Mouse (Mus musculus) kidney, postnatal 0 days (tissue): ENCODE data around the gene Rbfox2. TPM values are rescaled to one million over a fixed set of nuclear protein-coding genes. Genes with fewer than 3 reads are reported as not detected.

Source experiments
- ATAC-seq: fragments of 200-750 bp; cut with Nextera tagmentation; replicated peaks from 2 replicates; pipeline ENCODE4 v1.8.0; 2017; ENCODE audit warnings: low read depth, moderate number of reproducible peaks, moderate TSS enrichment, moderate library complexity; ENCODE audit not compliant: low FRiP score
- DNase-seq: peaks from one replicate; pipeline ENCODE4 v3.0.0-alpha.2; 2016; ENCODE audit warnings: low spot score
- H3K27ac ChIP-seq: fragments of 300-500 bp; sonication (generic); 2 replicates; pipeline ENCODE4 v1.5.1; 2014; ENCODE audit warnings: mild to moderate bottlenecking
- H3K27me3 ChIP-seq: fragments of 300-500 bp; sonication (generic); 2 replicates; pipeline ENCODE4 v1.6.1; 2014; ENCODE audit warnings: low read length, mixed read lengths; ENCODE audit not compliant: insufficient read depth
- H3K36me3 ChIP-seq: fragments of 300-500 bp; sonication (generic); 2 replicates; pipeline ENCODE4 v1.6.1; 2014; ENCODE audit warnings: low read length, mixed read lengths; ENCODE audit not compliant: insufficient read depth
- H3K4me1 ChIP-seq: fragments of 300-500 bp; sonication (generic); replicated peaks from 2 replicates; pipeline ENCODE4 v1.6.1; 2014; ENCODE audit warnings: antibody characterized with exemption, low read length, mixed read lengths; ENCODE audit not compliant: insufficient read depth
- H3K4me2 ChIP-seq: fragments of 300-500 bp; sonication (generic); 2 replicates; pipeline ENCODE4 v1.6.1; 2014; ENCODE audit warnings: mild to moderate bottlenecking, low read length, moderate library complexity, mixed read lengths
- H3K4me3 ChIP-seq: fragments of 300-500 bp; sonication (generic); replicated peaks from 2 replicates; pipeline ENCODE4 v1.5.1; 2014; ENCODE audit warnings: low read depth, low read length
- H3K9ac ChIP-seq: fragments of 300-500 bp; sonication (generic); 2 replicates; pipeline ENCODE4 v1.6.1; 2014; ENCODE audit warnings: low read depth, low read length
- H3K9me3 ChIP-seq: fragments of 300-500 bp; sonication (generic); replicated peaks from 2 replicates; pipeline ENCODE4 v1.6.1; 2016; ENCODE audit warnings: low read length, inconsistent platforms, mixed read lengths
- CTCF ChIP-seq: IDR thresholded peaks from 2 replicates; pipeline ENCODE4 v1.5.1; 2016; ENCODE audit warnings: antibody characterized with exemption, low read depth, mild to moderate bottlenecking, moderate library complexity
- WGBS: fragments of 180-500 bp; shearing (Covaris S2); extraction: QIAGEN DNeasy Blood & Tissue Kit; methylation state at CpG from one replicate; pipeline ENCODE4 v1.1.7; 2014; 5-methylcytosine and 5-hydroxymethylcytosine counted together
- polyA plus RNA-seq: library from polyadenylated mRNA; unstranded; fragments of >200 nt; fragmentation: Nextera tagmentation; extraction: Ambion mirVana; gene quantifications from 2 replicates; pipeline ENCODE4 v1.2.1, GENCODE M21; 2015

Rbfox2 gene
- polyA plus RNA-seq, 1 experiment from 2014 or later, result 22.7 TPM

GRCm38 (mm10) chr15:77056791-77057051 lies 250.1 kb downstream of the Rbfox2 start:
- no peak overlapping the region for H3K4me3 ChIP-seq
- H3K27ac ChIP-seq, result no peak overlapping the region
- TF ChIP-seq CTCF, result no peak
- no peak overlapping the region for H3K4me2 ChIP-seq
- 46% methylated on average over 3 of the region's 3 CpGs for WGBS
- H3K9me3 ChIP-seq, result no peaks in the 10 kb centered on the region
- no peaks in the 10 kb centered on the region for H3K36me3 ChIP-seq
- no peak for DNase-seq
- H3K4me1 ChIP-seq, result 0 out of 2 replicates have a peak, but pooled peaks cover 11% of the 10 kb centered on the region
- ATAC-seq, result no peak
- no peak overlapping the region for H3K9ac ChIP-seq
- no peaks in the 10 kb centered on the region for H3K27me3 ChIP-seq

- DNase-seq (no peak), ATAC-seq (no peak)
- TF ChIP-seq CTCF, result no peak
- 21% methylated on average over 6 of the region's 6 CpGs for WGBS
- Histone ChIP-seq H3K4me2 (no peak overlapping the region), H3K4me1 (0 out of 2 replicates have a peak, but pooled peaks cover 11% of the 10 kb centered on the region), H3K36me3 (no peaks in the 10 kb centered on the region), H3K27ac (no peak overlapping the region), H3K4me3 (no peak overlapping the region), H3K9me3 (no peaks in the 10 kb centered on the region), H3K9ac (no peak overlapping the region), H3K27me3 (no peaks in the 10 kb centered on the region)
These were observed 250.6 kb downstream of the Rbfox2 start for GRCm38 (mm10) chr15:77056001-77056790.

GRCm38 (mm10) chr15:77054611-77055175 lies 252.1 kb downstream of the Rbfox2 start:
- Histone ChIP-seq H3K36me3 (no peaks in the 10 kb centered on the region), H3K9me3 (no peaks in the 10 kb centered on the region), H3K27me3 (no peaks in the 10 kb centered on the region), H3K4me1 (0 out of 2 replicates have a peak, but pooled peaks cover 11% of the 10 kb centered on the region), H3K9ac (no peak overlapping the region), H3K4me2 (no peak overlapping the region), H3K27ac (no peak overlapping the region), H3K4me3 (no peak overlapping the region)
- no peak for TF ChIP-seq CTCF
- DNase-seq (no peak), ATAC-seq (no peak)
- 73% methylated on average over 5 of the region's 5 CpGs for WGBS

- H3K9me3 ChIP-seq, result no peaks in the 10 kb centered on the region
- DNase-seq (no peak), ATAC-seq (no peak)
- WGBS, result 89% methylated on average over 1 of the region's 1 CpGs
- H3K27ac ChIP-seq, result no peak overlapping the region
- no peak overlapping the region for H3K4me3 ChIP-seq
- H3K9ac ChIP-seq, result no peak overlapping the region
- H3K27me3 ChIP-seq, result no peaks in the 10 kb centered on the region
- no peak for TF ChIP-seq CTCF
- no peaks in the 10 kb centered on the region for H3K36me3 ChIP-seq
- 0 out of 2 replicates have a peak, but pooled peaks cover 11% of the 10 kb centered on the region for H3K4me1 ChIP-seq
- H3K4me2 ChIP-seq, result no peak overlapping the region
These were observed 253.8 kb downstream of the Rbfox2 start for GRCm38 (mm10) chr15:77053021-77053420.

GRCm38 (mm10) chr15:77052176-77052575 lies 254.6 kb downstream of the Rbfox2 start:
- Histone ChIP-seq H3K27ac (no peak overlapping the region), H3K4me1 (0 out of 2 replicates have a peak, but pooled peaks cover 11% of the 10 kb centered on the region), H3K9ac (no peak overlapping the region), H3K27me3 (no peaks in the 10 kb centered on the region), H3K4me2 (no peak overlapping the region), H3K36me3 (no peaks in the 10 kb centered on the region), H3K9me3 (no peaks in the 10 kb centered on the region), H3K4me3 (no peak overlapping the region)
- DNase-seq (no peak), ATAC-seq (no peak)
- no peak for TF ChIP-seq CTCF
- 24% methylated on average over 1 of the region's 1 CpGs for WGBS

- Histone ChIP-seq H3K9ac (no peak within 1 kb of the TSS), H3K9me3 (no peaks in the 10 kb centered on the region), H3K27ac (no peak within 1 kb of the TSS), H3K27me3 (no peaks in the 10 kb centered on the region), H3K4me1 (no peaks in the 10 kb centered on the region), H3K4me3 (no peak within 1 kb of the TSS), H3K4me2 (no peak within 1 kb of the TSS), H3K36me3 (no peaks in the 10 kb centered on the region)
- TF ChIP-seq CTCF, result no peak
- 93% methylated on average over 10 of the region's 10 CpGs for WGBS
- ATAC-seq (no peak), DNase-seq (no peak)
These were observed 256.2 kb downstream of the Rbfox2 start, which contains the start of gene Mb for GRCm38 (mm10) chr15:77050570-77050969. TSS of gene Mb (minus strand) at chr15:77050670.
